Mouse (Mus musculus): ENCODE data around the gene Spam1.

Spam1 gene

DNA sequence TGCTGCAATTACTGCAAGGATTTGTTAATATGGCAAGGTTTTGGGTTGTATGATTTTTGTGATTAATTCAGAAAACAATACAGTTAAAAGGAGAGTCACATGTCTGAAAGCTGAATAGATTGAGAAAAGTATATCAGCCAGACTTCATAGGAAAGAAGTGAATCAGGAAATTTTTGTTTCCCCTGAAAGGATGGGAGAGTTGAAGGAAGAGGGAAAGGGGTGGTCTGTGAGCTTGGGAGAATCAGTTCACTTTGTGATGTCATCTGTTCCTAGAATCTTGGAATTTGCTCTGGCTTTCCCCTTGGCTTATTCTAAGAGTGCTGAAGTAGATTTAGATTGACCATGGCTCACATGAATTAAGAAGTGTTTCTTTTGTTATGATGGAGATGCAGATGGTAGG is at the start of gene Spam1:
Gene Spam1, plus strand, starts transcription at position 301 of the 400 bp plus-strand sequence.
- DNase-seq (ENCODE audit: low spot score in 2 of 2), result no peak

DNA sequence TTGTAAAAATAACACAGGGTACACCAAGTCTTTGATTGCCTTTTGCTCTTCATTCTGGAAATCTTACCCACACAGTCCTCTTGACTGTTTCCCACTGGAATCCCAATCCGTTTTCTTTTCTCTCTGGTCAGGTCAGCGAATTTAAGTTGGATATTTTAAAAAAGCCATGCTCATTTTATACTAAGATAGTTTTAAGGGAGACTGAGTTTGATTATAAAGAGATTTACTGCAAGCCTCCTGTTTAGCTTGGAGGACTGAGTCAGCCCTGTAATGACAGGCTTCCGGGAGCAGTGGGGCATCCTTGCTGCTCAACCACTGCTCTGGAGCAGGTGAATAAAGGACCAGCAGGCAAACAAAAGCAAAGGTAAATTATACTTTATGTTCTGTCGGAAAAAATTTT is 43.0 kb upstream of the Spam1 start, which contains the start of gene Hyal4:
Gene Hyal4, plus strand, starts transcription at position 301 of the 400 bp plus-strand sequence.
- no peak for DNase-seq (ENCODE audit: low spot score in 2 of 2)

DNA sequence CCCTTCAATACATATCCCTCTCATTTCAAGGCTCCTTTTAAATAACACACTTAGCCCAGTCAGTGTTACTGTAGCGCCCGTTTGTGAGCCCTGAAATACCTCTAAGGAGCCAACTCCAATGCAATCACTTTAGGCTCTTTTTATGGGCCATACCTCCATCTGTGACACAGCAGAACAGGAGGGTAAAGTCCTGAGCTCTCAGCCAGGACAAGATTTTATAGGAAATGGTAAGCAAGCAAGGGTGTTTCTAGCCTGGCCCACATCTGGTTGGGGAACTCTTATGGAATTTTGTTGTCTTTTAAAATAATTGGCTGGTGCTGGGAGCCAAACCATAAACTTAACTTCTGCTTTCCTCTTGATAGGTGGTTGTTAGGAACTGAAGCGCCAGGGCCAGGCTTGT is 31.7 kb upstream of the Spam1 start:
- DNase-seq (ENCODE audit: low spot score in 2 of 2), result no peak

DNA sequence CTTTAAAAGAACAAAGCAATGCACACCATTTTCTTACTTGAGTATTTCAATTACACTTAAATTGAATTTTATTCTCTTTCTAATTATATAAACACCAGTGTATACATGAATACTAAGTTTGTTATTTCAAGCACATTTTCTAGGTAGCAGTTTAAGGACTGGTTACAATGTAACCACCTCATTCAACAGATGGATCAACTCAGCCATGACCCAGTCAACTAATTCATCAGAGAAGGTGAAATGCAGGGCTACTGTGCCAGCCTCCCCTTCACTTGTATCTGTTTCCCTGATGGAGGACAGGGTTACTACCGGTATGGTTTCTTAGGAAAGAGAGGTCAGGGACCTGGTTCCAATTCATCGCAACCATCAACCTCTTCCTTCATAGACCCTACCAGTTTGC is 24.7 kb upstream of the Spam1 start:
- no peak for DNase-seq (ENCODE audit: low spot score in 2 of 2)

DNA sequence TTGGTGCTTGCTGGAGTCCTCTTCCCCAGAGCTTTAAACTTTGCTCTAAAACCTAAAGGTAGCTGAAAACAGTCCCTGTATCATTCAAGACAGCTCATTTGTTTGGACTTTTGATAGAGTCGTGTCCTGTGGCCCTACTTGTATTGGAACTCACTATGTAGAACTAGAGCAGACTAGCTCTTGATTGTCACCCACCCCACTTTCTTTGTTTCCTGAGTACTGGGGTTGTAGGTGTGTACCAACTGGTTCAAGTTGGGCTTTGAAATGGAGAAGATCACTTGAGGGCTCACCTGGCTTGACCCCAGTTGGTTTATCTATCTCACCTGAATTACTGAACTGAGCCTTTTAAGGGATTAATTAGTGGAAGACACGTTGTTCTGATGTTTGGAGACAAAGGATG is 11.8 kb upstream of the Spam1 start:
- no peak for DNase-seq (ENCODE audit: low spot score in 2 of 2)

DNA sequence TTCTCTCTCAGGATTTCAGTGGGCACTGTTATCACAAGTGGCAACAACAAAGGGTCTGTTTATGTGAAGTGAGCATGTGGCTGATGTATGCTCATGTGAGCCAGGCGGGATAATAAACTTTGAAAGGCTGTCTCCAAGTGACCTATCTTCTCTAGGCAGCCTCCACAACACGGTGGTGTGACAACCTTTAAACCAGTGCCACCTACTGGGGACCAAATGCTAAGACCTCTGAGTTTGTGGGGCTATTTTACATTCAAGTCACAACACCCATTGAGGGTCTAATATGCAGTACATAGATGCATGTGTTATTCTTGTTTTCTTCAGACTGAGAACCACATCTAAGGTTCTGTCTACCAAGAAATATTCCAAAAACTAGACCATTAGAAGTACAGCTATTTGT is 31.1 kb downstream of the Spam1 start:
- no peak for DNase-seq (ENCODE audit: low spot score in 2 of 2)

Measured in urinary bladder, postnatal 36 days (tissue).